Mouse (Mus musculus) layer of hippocampus, postnatal 25 days (tissue): ENCODE measurements around the gene Figla. TPM values are rescaled to one million over a fixed set of nuclear protein-coding genes. Genes with fewer than 3 reads are reported as not detected.

Source experiments
- DNase-seq, 2 experiments: peaks; one replicate each; pipeline ENCODE4 v3.0.0; 2022; ENCODE audit warnings: mixed read lengths in 2 of 2, low spot score in 1 of 2; ENCODE audit errors: extremely low spot score in 1 of 2
- total RNA-seq, 2 experiments: library from RNA; stranded (reverse); gene quantifications; 2 replicates each; pipeline ENCODE4 v1.2.3; 2021

The Figla gene
- total RNA-seq, 2 experiments from 2014 or later, result not detected

- no peak for DNase-seq
These were observed 51.2 kb downstream of the Figla start for GRCm38 (mm10) chr6:86067145-86067544.

- DNase-seq, result no peak
These were observed 53.0 kb downstream of the Figla start for GRCm38 (mm10) chr6:86069009-86069408.

DNA sequence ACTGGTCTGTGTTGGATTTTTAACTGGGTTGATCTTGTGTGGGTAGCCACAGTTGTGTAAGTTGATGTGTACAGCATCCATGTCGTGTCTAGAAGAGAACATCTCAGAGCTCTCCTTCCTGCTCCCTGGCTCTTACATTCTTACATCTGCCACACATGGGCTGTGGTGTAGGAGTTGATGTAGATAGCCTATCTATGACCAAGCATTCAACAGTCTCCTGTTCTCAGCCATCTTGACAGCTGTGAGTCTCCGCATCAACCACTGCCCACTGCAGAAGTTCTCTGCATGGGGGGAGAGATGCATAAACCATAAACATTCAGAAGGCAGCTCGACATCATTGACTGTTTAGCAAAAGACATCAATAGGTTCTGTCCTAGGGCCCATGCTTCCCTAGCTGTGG lies 53.9 kb downstream of the Figla start:
- DNase-seq, result no peak

DNA sequence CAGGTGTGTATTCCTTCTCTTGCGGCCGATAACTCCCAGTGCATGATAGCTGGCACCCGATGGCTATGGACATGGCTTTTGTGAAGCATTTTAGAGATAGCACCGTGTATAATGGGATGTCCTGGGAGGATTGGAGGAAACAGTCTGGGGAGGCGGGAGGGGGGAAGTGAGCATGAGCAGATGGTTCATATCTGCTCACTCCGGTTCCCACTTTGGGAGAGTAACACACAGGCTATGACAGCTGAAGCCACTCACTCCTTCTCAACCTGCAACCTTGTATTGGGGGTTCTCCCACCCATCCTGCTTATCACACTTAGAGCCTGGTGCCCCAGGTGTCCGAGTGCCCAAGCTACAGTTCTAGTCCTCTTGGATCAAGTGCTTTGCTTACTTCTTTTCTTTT lies 54.3 kb downstream of the Figla start:
- no peak for DNase-seq

Other genes starting within 250 kb of the Figla start
- gene Nat8f6, start 195.2 kb upstream of the Figla start, total RNA-seq, result 1 to 10 TPM; 1.3 TPM
- gene Nat8f5, start 195.2 kb upstream of the Figla start, total RNA-seq, result 1 to 10 TPM; 5.3 to 6.9 TPM
- gene Nat8, start 184.1 kb upstream of the Figla start, total RNA-seq, result 1 to 10 TPM; 2.7 to 4.2 TPM
- gene Nat8f2, start 147.0 kb upstream of the Figla start, total RNA-seq, result 1 to 10 TPM; 1.9 to 2.5 TPM
- gene Nat8f4, start 111.3 kb upstream of the Figla start, total RNA-seq, result 1 to 10 TPM; 7.9 to 8.6 TPM
- gene Tprkb, start 104.3 kb upstream of the Figla start, total RNA-seq, result 10 to 100 TPM; 72.4 to 81.7 TPM
- gene Nat8f1, start 100.5 kb upstream of the Figla start, total RNA-seq, result 10 to 100 TPM; 29.6 to 32.7 TPM
- 10 to 100 TPM; 56.0 to 94.4 TPM for gene Dusp11, start 54.5 kb upstream of the Figla start, total RNA-seq
- 100 to 1,000 TPM; 279 to 295 TPM for gene Add2, start 12.5 kb downstream of the Figla start, total RNA-seq
- gene Tgfa, start 179.1 kb downstream of the Figla start, total RNA-seq, result 10 to 100 TPM; 34.1 to 36.6 TPM